Mouse (Mus musculus): ENCODE data around the gene Olfr279. TPM values are rescaled to one million over a fixed set of nuclear protein-coding genes. Genes with fewer than 3 reads are reported as not detected.

The Olfr279 gene
- not detected for polyA plus RNA-seq (2014; fragmentation: Illumina TruSeq; extraction: RNeasy Lipid Tissue Mini Kit (QIAGEN cat#74804); ENCODE audit: low read depth, low replicate concordance)

DNA sequence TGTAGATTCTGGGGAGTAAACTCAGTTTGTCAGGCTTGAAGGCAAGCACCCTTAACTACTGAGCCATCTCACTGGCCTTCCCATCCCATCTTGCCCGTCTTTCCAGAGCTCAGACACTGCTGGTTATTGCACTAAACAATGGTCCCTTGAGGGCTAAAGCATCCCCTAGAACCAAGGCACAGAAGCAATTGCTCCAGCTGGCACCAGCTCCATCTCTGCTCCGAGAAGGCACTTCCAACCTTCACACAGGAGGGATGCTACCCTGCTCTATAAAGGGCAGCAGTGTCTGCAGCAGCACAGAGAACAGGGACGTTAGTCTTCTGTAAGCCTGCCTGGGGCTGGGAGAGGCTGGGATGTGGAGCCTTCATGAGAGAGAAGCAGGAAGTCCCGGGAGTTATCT lies at the start of gene Olfr279:
Olfr279 (plus strand) TSS at position 301 of the 400 bp plus-strand sequence.

DNA sequence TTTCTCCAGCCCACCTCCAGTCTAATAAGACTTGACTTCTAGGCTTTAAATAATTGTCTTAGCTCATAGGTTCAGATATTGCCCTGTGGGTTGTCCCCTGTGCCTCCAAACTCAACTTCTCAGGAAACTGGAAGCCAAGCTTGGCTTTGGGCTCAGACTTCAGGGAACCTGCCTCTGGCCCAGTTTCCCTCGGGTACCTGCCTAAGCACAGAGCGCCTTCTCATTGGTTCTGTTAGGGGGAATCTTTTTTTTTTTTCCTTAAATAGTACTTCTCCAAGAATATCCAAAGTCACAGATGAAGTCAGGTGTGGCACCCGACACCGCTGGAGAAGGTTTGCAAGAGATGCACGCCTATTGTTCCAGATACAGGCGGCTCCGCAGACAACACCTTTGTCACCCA lies 39.9 kb upstream of the Olfr279 start, which contains the start of gene Olfr281:
Olfr281 (plus strand) TSS at position 301 of the 400 bp plus-strand sequence.

DNA sequence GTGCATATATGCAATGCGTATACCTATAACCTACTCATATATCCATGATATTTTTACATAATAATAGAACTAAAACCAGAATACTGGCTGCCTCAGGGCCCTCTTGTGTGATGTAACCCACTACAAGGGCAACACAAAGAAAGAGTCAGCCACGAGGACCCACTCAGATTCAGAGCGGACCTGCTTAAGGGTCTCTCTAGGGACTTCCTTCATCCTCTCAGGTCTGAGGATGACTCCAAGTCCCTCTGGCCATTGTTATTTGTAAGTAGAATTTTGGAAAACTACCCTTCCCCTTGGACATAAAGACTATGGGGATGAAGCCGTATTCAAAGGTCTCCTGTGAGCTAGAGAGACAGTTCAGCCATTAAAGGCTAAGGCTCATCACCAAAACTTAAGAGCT lies 22.6 kb upstream of the Olfr279 start, which contains the start of gene OR5BS1P:
OR5BS1P (plus strand) TSS at position 301 of the 400 bp plus-strand sequence.

DNA sequence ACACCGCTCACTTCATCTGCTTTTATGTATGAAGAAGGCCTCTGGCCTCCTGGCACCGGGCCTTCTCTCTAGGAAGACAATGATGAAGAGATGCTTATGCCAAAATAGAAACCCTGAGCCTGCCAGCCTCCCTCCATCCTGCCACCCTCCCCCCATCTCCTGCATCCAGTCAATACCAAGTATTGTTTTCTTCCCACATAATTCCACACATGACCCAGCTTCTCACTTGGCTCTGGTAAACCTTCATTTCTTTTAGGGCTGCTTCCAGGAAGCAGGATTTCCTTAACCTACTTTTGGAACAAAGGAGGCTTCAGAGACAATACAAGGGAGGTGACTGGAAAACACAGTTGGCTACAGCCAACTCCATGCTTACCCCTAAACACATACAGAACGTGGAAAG lies 9.5 kb upstream of the Olfr279 start, which contains the start of gene Lalba:
Lalba (minus strand) TSS at position 21 of the 400 bp plus-strand sequence.

DNA sequence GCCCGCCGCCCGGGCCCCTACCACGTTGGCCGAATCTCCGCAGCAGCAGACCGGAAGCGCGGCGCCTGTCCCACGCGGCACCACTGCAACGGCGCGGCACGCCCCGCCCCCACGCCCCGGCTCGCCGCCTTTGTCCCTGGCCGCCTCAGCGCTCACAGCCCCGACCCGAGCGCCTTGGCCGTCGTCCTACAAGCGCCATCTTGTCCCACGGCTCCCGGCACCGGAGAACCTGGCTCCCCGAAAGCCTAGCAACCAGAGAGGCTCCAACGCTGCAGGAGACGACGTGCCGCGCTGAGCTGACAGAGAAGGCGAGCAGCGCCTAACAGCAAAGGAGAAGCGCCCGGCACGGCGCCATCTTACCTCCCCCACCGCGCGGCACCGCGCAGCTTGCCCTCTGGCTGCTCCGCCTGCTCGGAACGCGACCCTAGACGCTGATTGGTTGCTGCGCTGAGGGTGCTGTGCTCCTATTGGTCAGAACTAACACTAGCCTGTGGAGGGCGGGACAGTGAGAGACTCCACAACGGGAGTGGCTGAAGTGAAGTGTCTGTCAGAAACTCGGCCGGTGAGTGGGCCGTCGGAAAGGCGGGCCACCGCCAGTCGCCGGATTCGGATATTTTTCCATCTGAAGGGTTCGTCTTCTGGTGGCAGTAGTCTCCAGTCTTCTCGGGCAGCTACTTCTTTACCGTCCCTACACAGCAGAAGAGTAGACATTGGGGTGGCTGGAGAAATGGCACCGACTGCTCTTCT lies 41.9 kb downstream of the Olfr279 start, which contains the start of gene Kansl2:
Kansl2 (minus strand) TSS at position 384 of the 747 bp plus-strand sequence.

Other genes starting within 250 kb of the Olfr279 start
- gene H1fnt, start 235.1 kb upstream of the Olfr279 start, polyA plus RNA-seq (2014; fragmentation: Illumina TruSeq; extraction: RNeasy Lipid Tissue Mini Kit (QIAGEN cat#74804); ENCODE audit: low read depth, low replicate concordance) = 15.9 TPM
- gene Zfp641, start 196.2 kb upstream of the Olfr279 start, polyA plus RNA-seq (2014; fragmentation: Illumina TruSeq; extraction: RNeasy Lipid Tissue Mini Kit (QIAGEN cat#74804); ENCODE audit: low read depth, low replicate concordance) = 3.6 TPM
- not detected for gene Olfr285, start 175.0 kb upstream of the Olfr279 start, polyA plus RNA-seq (2014; fragmentation: Illumina TruSeq; extraction: RNeasy Lipid Tissue Mini Kit (QIAGEN cat#74804); ENCODE audit: low read depth, low replicate concordance)
- not detected for gene Olfr284, start 151.4 kb upstream of the Olfr279 start, polyA plus RNA-seq (2014; fragmentation: Illumina TruSeq; extraction: RNeasy Lipid Tissue Mini Kit (QIAGEN cat#74804); ENCODE audit: low read depth, low replicate concordance)
- gene Olfr283, start 111.5 kb upstream of the Olfr279 start, polyA plus RNA-seq (2014; fragmentation: Illumina TruSeq; extraction: RNeasy Lipid Tissue Mini Kit (QIAGEN cat#74804); ENCODE audit: low read depth, low replicate concordance) = not detected
- gene Olfr282, start 61.2 kb upstream of the Olfr279 start, polyA plus RNA-seq (2014; fragmentation: Illumina TruSeq; extraction: RNeasy Lipid Tissue Mini Kit (QIAGEN cat#74804); ENCODE audit: low read depth, low replicate concordance) = not detected
- gene Olfr281, start 39.8 kb upstream of the Olfr279 start, polyA plus RNA-seq (2014; fragmentation: Illumina TruSeq; extraction: RNeasy Lipid Tissue Mini Kit (QIAGEN cat#74804); ENCODE audit: low read depth, low replicate concordance) = not detected
- gene OR5BS1P, start 22.5 kb upstream of the Olfr279 start, polyA plus RNA-seq (2014; fragmentation: Illumina TruSeq; extraction: RNeasy Lipid Tissue Mini Kit (QIAGEN cat#74804); ENCODE audit: low read depth, low replicate concordance) = not detected
- gene Lalba, start 9.7 kb upstream of the Olfr279 start, polyA plus RNA-seq (2014; fragmentation: Illumina TruSeq; extraction: RNeasy Lipid Tissue Mini Kit (QIAGEN cat#74804); ENCODE audit: low read depth, low replicate concordance) = not detected
- 45.0 TPM for gene Kansl2, start 41.9 kb downstream of the Olfr279 start, polyA plus RNA-seq (2014; fragmentation: Illumina TruSeq; extraction: RNeasy Lipid Tissue Mini Kit (QIAGEN cat#74804); ENCODE audit: low read depth, low replicate concordance)
- gene Ccnt1, start 78.5 kb downstream of the Olfr279 start, polyA plus RNA-seq (2014; fragmentation: Illumina TruSeq; extraction: RNeasy Lipid Tissue Mini Kit (QIAGEN cat#74804); ENCODE audit: low read depth, low replicate concordance) = 22.9 TPM
- 1.9 TPM for gene 4930415O20Rik, start 78.6 kb downstream of the Olfr279 start, polyA plus RNA-seq (2014; fragmentation: Illumina TruSeq; extraction: RNeasy Lipid Tissue Mini Kit (QIAGEN cat#74804); ENCODE audit: low read depth, low replicate concordance)
- gene Adcy6, start 117.7 kb downstream of the Olfr279 start, polyA plus RNA-seq (2014; fragmentation: Illumina TruSeq; extraction: RNeasy Lipid Tissue Mini Kit (QIAGEN cat#74804); ENCODE audit: low read depth, low replicate concordance) = 87.3 TPM
- gene Cacnb3, start 138.4 kb downstream of the Olfr279 start, polyA plus RNA-seq (2014; fragmentation: Illumina TruSeq; extraction: RNeasy Lipid Tissue Mini Kit (QIAGEN cat#74804); ENCODE audit: low read depth, low replicate concordance) = 7.3 TPM
- gene Ddx23, start 170.5 kb downstream of the Olfr279 start, polyA plus RNA-seq (2014; fragmentation: Illumina TruSeq; extraction: RNeasy Lipid Tissue Mini Kit (QIAGEN cat#74804); ENCODE audit: low read depth, low replicate concordance) = 45.2 TPM
- 1.3 TPM for gene Rnd1, start 185.1 kb downstream of the Olfr279 start, polyA plus RNA-seq (2014; fragmentation: Illumina TruSeq; extraction: RNeasy Lipid Tissue Mini Kit (QIAGEN cat#74804); ENCODE audit: low read depth, low replicate concordance)
- gene Ccdc65, start 215.8 kb downstream of the Olfr279 start, polyA plus RNA-seq (2014; fragmentation: Illumina TruSeq; extraction: RNeasy Lipid Tissue Mini Kit (QIAGEN cat#74804); ENCODE audit: low read depth, low replicate concordance) = 5.6 TPM
- gene Fkbp11, start 235.8 kb downstream of the Olfr279 start, polyA plus RNA-seq (2014; fragmentation: Illumina TruSeq; extraction: RNeasy Lipid Tissue Mini Kit (QIAGEN cat#74804); ENCODE audit: low read depth, low replicate concordance) = 41.6 TPM

All from adipose tissue, adult 10 weeks (tissue).